Mouse (Mus musculus) bone marrow, adult 2 months (tissue): ENCODE data around the gene Fcrla. TPM values are rescaled to one million over a fixed set of nuclear protein-coding genes. Genes with fewer than 3 reads are reported as not detected.
A peak's percentile ranks its signal among the peaks of the same experiment; 100 is the strongest.

Experiments
- H3K27ac ChIP-seq: fragments of 200-500 bp; 2 replicates; pipeline ENCODE4 v1.5.1; 2012; ENCODE audit warnings: low read depth, mild to moderate bottlenecking, control low read depth, inconsistent platforms, low read length; ENCODE audit not compliant: control insufficient read depth, poor library complexity, insufficient read depth
- H3K4me1 ChIP-seq: fragments of 200-500 bp; 2 replicates; pipeline ENCODE4 v1.6.1; 2011; ENCODE audit warnings: low read length; ENCODE audit not compliant: control insufficient read depth, insufficient read depth
- H3K4me3 ChIP-seq: fragments of 200-500 bp; replicated peaks from 2 replicates; pipeline ENCODE3; 2011; ENCODE audit warnings: mild to moderate bottlenecking, low read depth, low read length, control low read depth; ENCODE audit not compliant: control insufficient read depth
- CTCF ChIP-seq: fragments of 200-500 bp; IDR thresholded peaks from 2 replicates; pipeline ENCODE4 v1.5.1; 2011; ENCODE audit warnings: low read length, control low read depth; ENCODE audit not compliant: control insufficient read depth, insufficient read depth
- POLR2A ChIP-seq: fragments of 200-500 bp; IDR thresholded peaks from 2 replicates; pipeline ENCODE4 v1.6.1; 2011; ENCODE audit warnings: low read depth, mild to moderate bottlenecking, control low read depth, low read length, borderline replicate concordance; ENCODE audit not compliant: control insufficient read depth
- WGBS: fragments of 180-500 bp; shearing (Covaris S2); methylation state at CpG from one replicate; pipeline ENCODE4 v1.1.7; 2018; 5-methylcytosine and 5-hydroxymethylcytosine counted together
- polyA plus RNA-seq: library from polyadenylated mRNA; stranded (reverse); fragments of >200 nt; gene quantifications from 2 replicates; pipeline ENCODE4 v1.2.4, GENCODE M21; 2011; ENCODE audit warnings: low replicate concordance; ENCODE audit not compliant: missing spikeins, insufficient read depth, insufficient read length

The Fcrla gene
- polyA plus RNA-seq, 1 experiment = 44.1 TPM

DNA sequence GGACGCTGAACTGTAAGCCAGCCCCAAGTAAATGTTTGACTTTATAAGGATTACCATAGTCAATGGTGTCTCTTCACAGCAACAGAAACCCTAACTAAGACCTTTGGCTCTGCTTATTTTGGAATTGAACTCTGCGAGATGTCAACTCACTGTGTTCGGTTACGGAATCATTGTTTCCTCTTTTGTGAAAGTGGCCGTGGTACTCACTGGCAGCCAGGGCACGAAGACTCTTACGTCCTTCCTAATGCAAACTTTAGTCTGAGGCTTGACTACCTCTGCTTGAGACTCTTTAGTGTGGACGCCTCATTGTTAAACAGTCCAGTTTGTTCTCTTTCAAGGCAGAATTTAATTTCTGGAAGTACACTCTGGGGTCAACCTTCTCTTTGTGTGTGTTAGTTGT lies 8.1 kb downstream of the Fcrla start:
- WGBS = 60% methylated on average over 8 of the region's 8 CpGs
- Histone ChIP-seq H3K4me1 (peaks cover 5% of the 10 kb centered on the region), H3K4me3 (no peak overlapping the region), H3K27ac (peak overlapping the region; percentile 69)
- TF ChIP-seq CTCF (no peak), POLR2A (no peak)

- Histone ChIP-seq H3K4me3 (no peak overlapping the region), H3K4me1 (peaks cover 3% of the 10 kb centered on the region), H3K27ac (no peak overlapping the region)
- no peak for TF ChIP-seq CTCF
- no peak for TF ChIP-seq POLR2A
- 60% methylated on average over 5 of the region's 5 CpGs for WGBS
Measured at GRCm38 (mm10) chr1:170915657-170916056, 11.7 kb downstream of the Fcrla start.

DNA sequence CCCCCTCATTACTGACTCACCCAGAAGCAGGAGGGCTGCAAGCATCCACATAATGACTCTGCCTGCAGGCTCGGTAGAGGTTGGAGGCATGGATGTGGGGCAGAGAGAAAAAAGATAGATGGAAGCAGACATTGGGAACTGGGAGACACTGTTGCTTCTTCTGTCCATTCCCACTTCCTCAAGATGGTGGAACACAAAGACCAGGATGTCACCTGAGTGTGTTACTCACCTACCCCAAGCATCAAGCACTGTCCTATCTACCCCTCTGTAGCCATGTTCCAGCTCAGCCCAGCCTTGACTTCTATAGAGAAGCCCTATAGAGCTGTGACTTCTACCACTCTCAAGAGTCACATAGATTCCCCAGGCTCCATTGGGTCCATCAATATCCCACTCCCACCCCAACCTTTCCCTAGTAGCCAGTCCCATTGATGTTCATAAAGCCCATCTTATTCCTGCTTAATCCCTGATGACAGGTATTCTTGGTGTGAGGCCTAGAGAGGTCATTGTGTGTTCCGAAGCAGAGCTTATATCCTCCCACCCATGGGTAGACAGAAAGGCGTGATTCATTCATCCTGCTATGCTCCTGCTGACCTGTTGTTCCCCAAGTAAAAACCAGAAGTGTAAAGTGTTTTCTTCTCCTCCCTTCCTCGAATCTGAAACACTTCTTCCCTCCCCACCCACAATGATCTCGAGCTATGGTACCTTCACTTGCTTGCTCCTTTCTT lies 14.3 kb downstream of the Fcrla start, which contains the start of gene Fcrlb:
Gene Fcrlb (minus strand): TSS at position 51 of the 725 bp plus-strand sequence.
- H3K27ac ChIP-seq = no peak within 1 kb of the TSS
- no peak for TF ChIP-seq CTCF
- TF ChIP-seq POLR2A = no peak
- H3K4me3 ChIP-seq = no peak within 1 kb of the TSS
- 63% methylated on average over 5 of the region's 5 CpGs for WGBS
- 0 out of 2 replicates have a peak, but pooled peaks cover 2% of the 10 kb centered on the region for H3K4me1 ChIP-seq

GRCm38 (mm10) chr1:170911907-170912660 lies 15.3 kb downstream of the Fcrla start:
- Histone ChIP-seq H3K4me1 (0 out of 2 replicates have a peak, but pooled peaks cover 2% of the 10 kb centered on the region), H3K4me3 (no peak overlapping the region), H3K27ac (no peak overlapping the region)
- 66% methylated on average over 11 of the region's 11 CpGs for WGBS
- TF ChIP-seq CTCF (no peak), POLR2A (no peak)

GRCm38 (mm10) chr1:170908341-170908740 lies 19.0 kb downstream of the Fcrla start:
- peaks cover 3% of the 10 kb centered on the region for H3K4me1 ChIP-seq
- 8% methylated on average over 21 of the region's 21 CpGs for WGBS

DNA sequence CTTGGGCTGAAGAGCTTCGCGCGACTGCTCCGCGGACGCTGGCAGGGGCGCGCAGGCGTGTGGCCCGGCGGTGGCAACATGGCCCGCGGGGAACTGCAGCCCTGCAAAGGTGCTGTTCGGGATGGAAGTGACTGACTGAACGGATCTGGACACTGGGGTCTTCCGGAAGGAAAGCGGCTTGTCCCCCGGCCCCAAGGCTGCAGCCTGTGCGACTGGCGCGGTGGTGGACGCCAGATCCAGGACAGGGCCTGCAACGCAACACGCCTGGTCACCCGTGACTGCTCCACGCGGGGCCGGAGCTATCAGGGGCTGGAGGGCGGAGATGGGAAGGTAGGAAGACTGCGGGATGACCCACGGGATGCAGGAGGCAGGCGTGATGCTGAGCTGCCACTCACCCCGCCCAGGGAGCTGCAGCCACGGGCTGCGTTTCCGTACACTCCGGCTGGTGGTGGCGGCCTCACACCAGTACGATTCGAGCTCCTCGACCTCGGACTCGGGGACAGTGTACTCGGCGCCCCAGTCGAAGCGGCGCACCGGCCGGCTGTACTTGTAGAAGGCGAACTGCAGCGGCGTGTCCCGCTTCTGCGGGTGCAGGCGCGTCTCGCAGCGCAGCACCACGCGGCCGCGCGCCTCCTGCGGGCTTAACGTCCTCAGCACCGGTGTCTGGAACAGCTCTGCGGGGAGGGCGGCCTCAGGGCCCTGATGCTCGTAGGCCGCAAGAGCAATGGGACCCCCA lies 19.8 kb downstream of the Fcrla start:
- WGBS = 1% methylated on average over 71 of the region's 71 CpGs
- TF ChIP-seq POLR2A (no peak), CTCF (no peak)
- peaks cover 3% of the 10 kb centered on the region for H3K4me1 ChIP-seq
- peak overlapping the region; percentile 20; the same call in 1 of the 2 replicates for H3K27ac ChIP-seq
- peak overlapping the region; percentile 29 for H3K4me3 ChIP-seq

More at GRCm38 (mm10) chr1:170908341-170908740, 19.0 kb downstream of the Fcrla start:
- H3K27ac ChIP-seq = no peak overlapping the region; the same call in 1 of the 2 replicates
- no peak for TF ChIP-seq POLR2A
- no peak for TF ChIP-seq CTCF
- H3K4me3 ChIP-seq = peak overlapping the region; percentile 29

GRCm38 (mm10) chr1:170907111-170907455 lies 20.3 kb downstream of the Fcrla start:
- 31% methylated on average over 11 of the region's 11 CpGs for WGBS
- H3K4me1 ChIP-seq = peaks cover 3% of the 10 kb centered on the region
- H3K4me3 ChIP-seq = no peak overlapping the region
- TF ChIP-seq CTCF = no peak
- no peak for TF ChIP-seq POLR2A
- no peak overlapping the region; the same call in 1 of the 2 replicates for H3K27ac ChIP-seq

DNA sequence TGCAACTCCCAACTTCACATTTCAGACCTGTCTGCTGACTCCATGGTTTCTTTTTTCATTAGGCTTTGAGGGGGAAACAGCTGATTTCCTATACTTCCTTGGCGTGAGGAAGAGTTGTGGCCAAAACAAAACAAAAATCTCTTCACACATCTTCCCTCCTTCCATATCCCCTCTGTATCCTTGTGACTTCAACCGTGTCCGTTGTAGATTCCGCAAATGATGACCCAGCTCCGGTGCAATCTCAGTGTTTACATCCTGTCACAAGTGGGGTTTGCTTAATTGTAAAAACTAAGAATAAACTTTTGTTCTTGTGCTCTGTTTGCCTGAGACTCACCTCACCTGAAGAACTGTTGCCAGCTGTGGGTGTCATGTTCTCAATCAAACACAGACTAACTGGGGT lies 23.9 kb downstream of the Fcrla start:
- H3K27ac ChIP-seq = no peak overlapping the region

More for the DNA sequence above, 23.9 kb downstream of the Fcrla start:
- WGBS = 46% methylated on average over 5 of the region's 5 CpGs
- Histone ChIP-seq H3K4me1 (peaks cover 4% of the 10 kb centered on the region), H3K4me3 (no peak overlapping the region)
- TF ChIP-seq CTCF (no peak), POLR2A (no peak)
